Mouse (Mus musculus) erythroblast, embryonic 14.5 days (primary cell): ENCODE measurements around the gene Akap2.

Experiments used
- GATA1 ChIP-seq: IDR thresholded peaks from 2 replicates; pipeline ENCODE4 v1.6.1; 2012; ENCODE audit warnings: low read length, inconsistent platforms, mixed read lengths
- TAL1 ChIP-seq: IDR thresholded peaks from 3 replicates; pipeline ENCODE4 v1.6.1; 2012; ENCODE audit warnings: low read length, inconsistent platforms, mixed read lengths

DNA sequence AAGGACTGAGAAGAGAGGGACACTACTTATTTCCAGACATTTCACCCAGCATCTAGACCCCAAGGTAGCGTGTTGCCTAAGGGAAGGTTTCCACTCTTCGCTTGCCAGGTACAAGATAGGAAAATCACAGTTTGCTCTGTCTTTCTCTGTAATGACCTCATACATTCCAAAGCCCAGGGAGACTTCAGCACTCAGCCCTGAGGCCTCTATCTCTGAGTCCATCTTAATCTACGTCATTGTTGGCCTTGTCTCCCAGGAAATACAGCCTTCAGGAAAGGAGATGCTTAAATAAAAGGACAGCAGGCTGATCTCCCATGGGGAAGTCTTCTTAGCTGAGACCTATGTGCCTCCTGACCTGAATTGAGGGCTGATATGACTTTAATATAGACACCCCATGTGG is 85.0 kb downstream of the Akap2 start:
- TF ChIP-seq GATA1: no peak
- TF ChIP-seq TAL1: no peak
